Mouse (Mus musculus): Measurements from ENCODE around the gene Lingo3.

Lingo3 gene

GRCm38 (mm10) chr10:80843931-80844547 lies at the start of gene Lingo3:
TSS of gene Lingo3 (minus strand) at chr10:80844039.
- peak; percentile 60 for DNase-seq (ENCODE audit: low read depth, low spot score)

- no peak for DNase-seq (ENCODE audit: low read depth, low spot score)
Measured at GRCm38 (mm10) chr10:80887181-80887580, 43.3 kb upstream of the Lingo3 start.

GRCm38 (mm10) chr10:80881301-80881700 lies 37.5 kb upstream of the Lingo3 start:
- no peak for DNase-seq (ENCODE audit: low read depth, low spot score)

GRCm38 (mm10) chr10:80880901-80881300 lies 37.1 kb upstream of the Lingo3 start:
- DNase-seq (ENCODE audit: low read depth, low spot score) = no peak

GRCm38 (mm10) chr10:80880131-80880641 lies 36.3 kb upstream of the Lingo3 start:
- peak; percentile 52 for DNase-seq (ENCODE audit: low read depth, low spot score)

GRCm38 (mm10) chr10:80876594-80876993 lies 32.8 kb upstream of the Lingo3 start:
- no peak for DNase-seq (ENCODE audit: low read depth, low spot score)

GRCm38 (mm10) chr10:80876028-80876427 lies 32.2 kb upstream of the Lingo3 start:
- DNase-seq (ENCODE audit: low read depth, low spot score) = peak; percentile 23

GRCm38 (mm10) chr10:80874035-80874434 lies 30.2 kb upstream of the Lingo3 start:
- no peak for DNase-seq (ENCODE audit: low read depth, low spot score)

- DNase-seq (ENCODE audit: low read depth, low spot score) = no peak
Measured at GRCm38 (mm10) chr10:80871581-80871980, 27.7 kb upstream of the Lingo3 start, which contains the start of gene Tmprss9. TSS of gene Tmprss9 (plus strand) at chr10:80871848.

GRCm38 (mm10) chr10:80870993-80871392 lies 27.2 kb upstream of the Lingo3 start:
- DNase-seq (ENCODE audit: low read depth, low spot score) = no peak

- DNase-seq (ENCODE audit: low read depth, low spot score) = no peak
Measured at GRCm38 (mm10) chr10:80864446-80864845, 20.6 kb upstream of the Lingo3 start.

GRCm38 (mm10) chr10:80862305-80862704 lies 18.5 kb upstream of the Lingo3 start:
- no peak for DNase-seq (ENCODE audit: low read depth, low spot score)

- no peak for DNase-seq (ENCODE audit: low read depth, low spot score)
Measured at GRCm38 (mm10) chr10:80858350-80858935, 14.6 kb upstream of the Lingo3 start.

GRCm38 (mm10) chr10:80857848-80858247 lies 14.0 kb upstream of the Lingo3 start:
- no peak for DNase-seq (ENCODE audit: low read depth, low spot score)

GRCm38 (mm10) chr10:80857386-80857785 lies 13.5 kb upstream of the Lingo3 start:
- no peak for DNase-seq (ENCODE audit: low read depth, low spot score)

- DNase-seq (ENCODE audit: low read depth, low spot score) = no peak
Measured at GRCm38 (mm10) chr10:80856908-80857307, 13.1 kb upstream of the Lingo3 start.

GRCm38 (mm10) chr10:80856267-80856666 lies 12.4 kb upstream of the Lingo3 start:
- no peak for DNase-seq (ENCODE audit: low read depth, low spot score)

- DNase-seq (ENCODE audit: low read depth, low spot score) = no peak
Measured at GRCm38 (mm10) chr10:80855749-80856073, 11.9 kb upstream of the Lingo3 start.

GRCm38 (mm10) chr10:80854913-80855748 lies 11.3 kb upstream of the Lingo3 start, which contains the start of the genes Lsm7 and Sppl2b:
TSS of gene Lsm7 (minus strand) at chr10:80855209.
TSS of gene Sppl2b (plus strand) at chr10:80855275.
- DNase-seq (ENCODE audit: low read depth, low spot score) = peak; percentile 92

GRCm38 (mm10) chr10:80848571-80848970 lies 4.7 kb upstream of the Lingo3 start:
- DNase-seq (ENCODE audit: low read depth, low spot score) = no peak

GRCm38 (mm10) chr10:80845732-80846131 lies 1.9 kb upstream of the Lingo3 start:
- DNase-seq (ENCODE audit: low read depth, low spot score) = no peak

GRCm38 (mm10) chr10:80845055-80845693 lies 1.3 kb upstream of the Lingo3 start:
- DNase-seq (ENCODE audit: low read depth, low spot score) = no peak
